Mouse (Mus musculus) layer of hippocampus, postnatal 10 days (tissue): ENCODE measurements at regions not wholly inside any gene's neighbourhood (a gene's known extent, or its start where the extent isn't known, plus 50 kb on each side); places are given as distances from the start of the nearest gene placed in this dataset.

ENCODE experiments used
- DNase-seq, 2 experiments: peaks; one replicate each; pipeline ENCODE4 v3.0.0; 2021; ENCODE audit warnings: low spot score in 2 of 2

GRCm38 (mm10) chr10:54601993-54602392, 525.6 kb upstream of the Man1a start:
- no peak for DNase-seq

- no peak for DNase-seq
These were observed 518.7 kb upstream of the Man1a start for GRCm38 (mm10) chr10:54595072-54595471.

GRCm38 (mm10) chr10:54558636-54559035, 482.2 kb upstream of the Man1a start:
- DNase-seq, result peak; percentile 15 to 26

- DNase-seq, result no peak
These were observed 475.5 kb upstream of the Man1a start for GRCm38 (mm10) chr10:54551734-54552397.

GRCm38 (mm10) chr10:54550665-54551064, 474.3 kb upstream of the Man1a start:
- DNase-seq, result no peak

- DNase-seq, result no peak
These were observed 472.6 kb upstream of the Man1a start for GRCm38 (mm10) chr10:54548977-54549376.

- no peak for DNase-seq
These were observed 472.1 kb upstream of the Man1a start for GRCm38 (mm10) chr10:54548526-54548925.

GRCm38 (mm10) chr10:54532581-54532980, 456.2 kb upstream of the Man1a start:
- DNase-seq, result peak in 1 of 2 experiments; percentile 11

- DNase-seq, result no peak
These were observed 434.4 kb upstream of the Man1a start for GRCm38 (mm10) chr10:54510776-54511175.

GRCm38 (mm10) chr10:54509766-54510165, 433.4 kb upstream of the Man1a start:
- DNase-seq, result no peak
